Mouse (Mus musculus): ENCODE results near the gene Rabl6. TPM values are rescaled to one million over a fixed set of nuclear protein-coding genes. Genes with fewer than 3 reads are reported as not detected.
A peak's percentile ranks its signal among the peaks of the same experiment; 100 is the strongest.

Rabl6 gene
- total RNA-seq, 2 experiments from 2014 or later, result 85.6 to 95.2 TPM

GRCm38 (mm10) chr2:25545996-25546810, 62.1 kb downstream of the Rabl6 start:
- DNase-seq, result peak; percentile 91
- no peak for TF ChIP-seq CTCF (IDR thresholded peaks at IDR 0.05)
- peak overlapping the region; percentile 81 for H3K4me3 ChIP-seq
- intact Hi-C loops (cut with DNase I), result no loop called here
- peak overlapping the region; percentile 95 for H3K27ac ChIP-seq

DNA sequence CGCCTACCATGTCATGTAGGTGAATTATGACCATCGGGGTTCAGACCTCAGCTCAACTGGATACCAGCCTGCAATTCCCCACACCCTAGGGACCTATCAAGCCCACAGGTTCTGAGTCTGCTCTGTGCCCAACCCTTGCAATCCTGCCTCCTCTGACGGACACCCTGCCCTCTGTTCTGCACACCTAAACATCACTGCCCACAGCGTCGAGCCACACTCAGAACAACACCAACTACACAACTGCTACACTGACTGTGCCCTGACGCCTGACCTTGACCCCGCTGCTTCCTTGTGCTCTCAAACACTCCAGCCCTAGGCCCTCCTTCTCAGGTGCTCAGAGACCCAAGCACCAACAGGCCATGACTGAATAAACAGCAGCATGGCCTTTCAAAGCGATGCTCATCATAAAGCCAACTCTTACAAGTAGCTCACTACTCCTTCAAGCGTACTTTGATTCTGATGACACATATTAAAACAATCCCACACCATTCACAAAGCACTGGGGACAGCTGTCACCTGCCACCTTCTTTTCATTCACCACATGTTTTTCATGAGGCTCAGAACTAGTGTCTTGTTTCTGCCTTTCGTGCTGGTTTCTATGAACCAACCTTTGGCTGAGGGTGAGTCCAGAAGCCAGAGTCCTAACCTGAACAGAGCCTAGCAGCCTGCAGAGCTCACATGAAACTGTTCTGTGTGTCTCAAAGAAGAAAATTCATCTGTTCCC, 66.5 kb downstream of the Rabl6 start:
- Histone ChIP-seq H3K27ac (peak overlapping the region; percentile 2; the same call in 1 of the 2 replicates), H3K4me3 (no peak overlapping the region)
- TF ChIP-seq CTCF (IDR thresholded peaks at IDR 0.05), result no peak
- intact Hi-C loops (cut with DNase I), result no loop called here
- DNase-seq, result no peak

GRCm38 (mm10) chr2:25540541-25540948, 67.8 kb downstream of the Rabl6 start:
- DNase-seq, result no peak
- intact Hi-C loops (cut with DNase I), result no loop called here
- Histone ChIP-seq H3K4me3 (no peak overlapping the region), H3K27ac (peak overlapping the region; percentile 44; the same call in 1 of the 2 replicates)
- no peak for TF ChIP-seq CTCF (IDR thresholded peaks at IDR 0.05)

GRCm38 (mm10) chr2:25536531-25536930, 71.8 kb downstream of the Rabl6 start:
- intact Hi-C loops (cut with DNase I), result no loop called here
- H3K27ac ChIP-seq, result peak overlapping the region; percentile 74
- DNase-seq, result peak; percentile 49

GRCm38 (mm10) chr2:25534866-25535182, 73.5 kb downstream of the Rabl6 start:
- no peak for DNase-seq
- Histone ChIP-seq H3K4me3 (no peak overlapping the region), H3K27ac (peak overlapping the region; percentile 89)
- TF ChIP-seq CTCF (IDR thresholded peaks at IDR 0.05), result no peak
- intact Hi-C loops (cut with DNase I), result no loop called here

More at GRCm38 (mm10) chr2:25536531-25536930, 71.8 kb downstream of the Rabl6 start:
- H3K4me3 ChIP-seq, result no peak overlapping the region
- TF ChIP-seq CTCF (IDR thresholded peaks at IDR 0.05), result no peak

GRCm38 (mm10) chr2:25534178-25534865, 74.0 kb downstream of the Rabl6 start:
- intact Hi-C loops (cut with DNase I), result no loop called here
- TF ChIP-seq CTCF (IDR thresholded peaks at IDR 0.05), result no peak
- peak overlapping the region; percentile 89 for H3K27ac ChIP-seq

GRCm38 (mm10) chr2:25533707-25534106, 74.6 kb downstream of the Rabl6 start:
- peak; percentile 24; the same call in 1 of the 2 replicates for TF ChIP-seq CTCF (IDR thresholded peaks at IDR 0.05)

More at GRCm38 (mm10) chr2:25534178-25534865, 74.0 kb downstream of the Rabl6 start:
- peak; percentile 94 for DNase-seq
- H3K4me3 ChIP-seq, result no peak overlapping the region

More at GRCm38 (mm10) chr2:25533707-25534106, 74.6 kb downstream of the Rabl6 start:
- Histone ChIP-seq H3K4me3 (no peak overlapping the region), H3K27ac (peak overlapping the region; percentile 89)
- DNase-seq, result no peak
- intact Hi-C loops (cut with DNase I), result no loop called here

Other genes starting within 250 kb of the Rabl6 start
- gene Uap1l1, start 242.8 kb downstream of the Rabl6 start, total RNA-seq (2021), result 1 to 10 TPM; 4.3 to 5.4 TPM
- not detected for gene Sapcd2, start 236.2 kb downstream of the Rabl6 start, total RNA-seq (2021)
- 1 to 10 TPM; 6.5 to 8.8 TPM for gene Entpd2, start 212.6 kb downstream of the Rabl6 start, total RNA-seq (2021)
- 10 to 100 TPM; 14.9 to 16.9 TPM for gene Npdc1, start 209.2 kb downstream of the Rabl6 start, total RNA-seq (2021)
- gene Fut7, start 185.3 kb downstream of the Rabl6 start, total RNA-seq (2021), result not detected
- gene Abca2, start 179.8 kb downstream of the Rabl6 start, total RNA-seq (2021), result 10 to 100 TPM; 15.1 to 15.3 TPM
- gene Clic3, start 151.7 kb downstream of the Rabl6 start, total RNA-seq (2021), result 1 to 10 TPM in 1 of 2 experiments, under 1 TPM in 1; 0.31 to 1.1 TPM
- 10 to 100 TPM; 13.6 to 14.4 TPM for gene Paxx, start 147.4 kb downstream of the Rabl6 start, total RNA-seq (2021)
- gene Ptgds, start 138.5 kb downstream of the Rabl6 start, total RNA-seq (2021), result not detected
- gene Lcn12, start 114.6 kb downstream of the Rabl6 start, total RNA-seq (2021), result not detected
- 10 to 100 TPM; 76.9 to 88.4 TPM for gene Fbxw5, start 107.8 kb downstream of the Rabl6 start, total RNA-seq (2021)
- gene C8g, start 106.8 kb downstream of the Rabl6 start, total RNA-seq (2021), result 1 to 10 TPM; 1.1 to 1.6 TPM
- 10 to 100 TPM; 12.4 to 13.1 TPM for gene Traf2, start 61.6 kb downstream of the Rabl6 start, total RNA-seq (2021)
- 100 to 1,000 TPM; 152 to 179 TPM for gene Edf1, start 50.7 kb downstream of the Rabl6 start, total RNA-seq (2021)
- 1 to 10 TPM; 1.6 to 4.0 TPM for gene Mamdc4, start 33.7 kb downstream of the Rabl6 start, total RNA-seq (2021)
- 10 to 100 TPM; 52.7 to 64.7 TPM for gene Phpt1, start 33.3 kb downstream of the Rabl6 start, total RNA-seq (2021)
- gene Ajm1, start 26.8 kb downstream of the Rabl6 start, total RNA-seq (2021), result not detected
- not detected for gene Ccdc183, start 9.2 kb upstream of the Rabl6 start, total RNA-seq (2021)
- 10 to 100 TPM; 14.9 to 15.1 TPM for gene Tmem141, start 13.5 kb upstream of the Rabl6 start, total RNA-seq (2021)
- 1 to 10 TPM; 1.8 to 5.3 TPM for gene Fcna, start 19.5 kb upstream of the Rabl6 start, total RNA-seq (2021)
- gene Lcn8, start 44.6 kb upstream of the Rabl6 start, total RNA-seq (2021), result 1 to 10 TPM; 3.3 to 5.1 TPM
- gene Lcn5, start 49.4 kb upstream of the Rabl6 start, total RNA-seq (2021), result not detected
- not detected for gene Lcn6, start 68.3 kb upstream of the Rabl6 start, total RNA-seq (2021)
- gene Lcn10, start 74.2 kb upstream of the Rabl6 start, total RNA-seq (2021), result not detected
- gene Obp2a, start 91.5 kb upstream of the Rabl6 start, total RNA-seq (2021), result not detected
- gene Bmyc, start 98.2 kb upstream of the Rabl6 start, total RNA-seq (2021), result 10 to 100 TPM; 11.4 to 13.1 TPM
- gene Obp2b, start 128.5 kb upstream of the Rabl6 start, total RNA-seq (2021), result not detected
- gene Lcn3, start 157.0 kb upstream of the Rabl6 start, total RNA-seq (2021), result not detected
- gene Lcn11, start 168.5 kb upstream of the Rabl6 start, total RNA-seq (2021), result not detected
- gene Gm13539, start 173.7 kb upstream of the Rabl6 start, total RNA-seq (2021), result not detected
- not detected for gene Glt6d1, start 207.3 kb upstream of the Rabl6 start, total RNA-seq (2021)
- not detected for gene Lcn9, start 214.6 kb upstream of the Rabl6 start, total RNA-seq (2021)
- not detected for gene Sohlh1, start 238.7 kb upstream of the Rabl6 start, total RNA-seq (2021)